ENCODE assay signal across 8 mouse cellular contexts in the genomic region with DNA sequence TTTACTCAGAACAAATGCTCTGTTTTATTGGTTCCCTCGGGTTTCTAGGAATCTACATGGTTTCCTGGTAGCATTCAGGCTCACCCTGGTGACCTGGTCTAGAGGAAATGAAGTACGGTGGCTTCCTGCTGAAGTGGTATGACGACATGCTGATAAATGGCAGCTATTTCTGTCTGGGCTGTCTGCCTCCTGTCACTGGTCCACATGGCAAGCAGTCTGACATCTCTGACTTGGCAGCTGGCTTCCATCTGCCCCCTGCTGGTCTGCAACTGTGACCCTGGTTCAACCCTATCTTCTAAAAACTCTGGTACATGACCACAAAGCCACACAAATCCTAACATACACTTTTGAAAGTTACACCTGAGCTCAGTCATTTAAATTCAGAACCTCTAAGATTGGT.
A peak's percentile ranks its signal among the peaks of the same experiment; 100 is the strongest.
DNase-seq lines count a peak whose midpoint lies in the region; ATAC-seq and TF ChIP-seq lines count a peak whose summit lies in the region.

No protein-coding gene starts in this region.

- H3K4me3 ChIP-seq in midbrain, embryonic 11.5 days (ENCODE audit: low read depth, low read length) = no peak overlapping the region
- no peak overlapping the region for H3K4me3 ChIP-seq in midbrain, embryonic 16.5 days (ENCODE audit: low read depth, low read length)
- no peak overlapping the region for H3K4me3 ChIP-seq in myocyte

- no peaks in the 10 kb centered on the region for H3K27me3 ChIP-seq in midbrain, embryonic 11.5 days (ENCODE audit: control insufficient read depth, insufficient read depth, low read length)
- no peaks in the 10 kb centered on the region for H3K27me3 ChIP-seq in midbrain, embryonic 16.5 days (ENCODE audit: control insufficient read depth, insufficient read depth, low read depth, low read length)
- H3K27me3 ChIP-seq in myocyte (ENCODE audit: control insufficient read depth, insufficient read depth, insufficient read length) = no peaks in the 10 kb centered on the region

- no peaks in the 10 kb centered on the region for H3K4me1 ChIP-seq in midbrain, embryonic 11.5 days (ENCODE audit: control insufficient read depth, insufficient read depth, low read length)
- no peaks in the 10 kb centered on the region for H3K4me1 ChIP-seq in midbrain, embryonic 16.5 days (ENCODE audit: control insufficient read depth, insufficient read depth, low read length)

- H3K36me3 ChIP-seq in midbrain, embryonic 11.5 days (ENCODE audit: control insufficient read depth, insufficient read depth, low read length) = no peaks in the 10 kb centered on the region
- no peaks in the 10 kb centered on the region for H3K36me3 ChIP-seq in midbrain, embryonic 16.5 days (ENCODE audit: control insufficient read depth, insufficient read depth, low read length)
- no peaks in the 10 kb centered on the region for H3K36me3 ChIP-seq in myocyte (ENCODE audit: control insufficient read depth, insufficient read depth)

- intact Hi-C loops in gastrocnemius, postnatal 36 days (cut with DNase I) = no loop called here

- H3K9me3 ChIP-seq in midbrain, embryonic 11.5 days (ENCODE audit: control insufficient read depth, low read length) = no peaks in the 10 kb centered on the region
- H3K9me3 ChIP-seq in midbrain, embryonic 16.5 days (replicated peaks; ENCODE audit: control insufficient read depth, low read length, poor library complexity, severe bottlenecking) = no peaks in the 10 kb centered on the region

- H3K4me2 ChIP-seq in midbrain, embryonic 11.5 days = no peak overlapping the region
- no peak overlapping the region for H3K4me2 ChIP-seq in midbrain, embryonic 16.5 days (ENCODE audit: low read length)
- H3K4me2 ChIP-seq in myocyte (ENCODE audit: low read depth) = peak overlapping the region; percentile 36

- H3ac ChIP-seq in myocyte (ENCODE audit: control insufficient read depth, insufficient read length) = no peak overlapping the region

- no peaks in the 10 kb centered on the region for H3K79me2 ChIP-seq in myocyte (ENCODE audit: control insufficient read depth, insufficient read depth)

- TF ChIP-seq POLR2A in myocyte (IDR thresholded peaks at IDR 0.05; ENCODE audit: insufficient read length, low read depth) = no peak

- WGBS in midbrain, embryonic 11.5 days = 62% methylated on average over 3 of the region's 3 CpGs
- WGBS in midbrain, embryonic 16.5 days = 52% methylated on average over 3 of the region's 3 CpGs

- H3K9ac ChIP-seq in midbrain, embryonic 11.5 days (ENCODE audit: low read length) = no peak overlapping the region
- H3K9ac ChIP-seq in midbrain, embryonic 16.5 days (ENCODE audit: low read depth, low read length) = no peak overlapping the region

- no peak overlapping the region for H3K27ac ChIP-seq in midbrain, embryonic 11.5 days (ENCODE audit: low read depth, low read length)
- no peak overlapping the region for H3K27ac ChIP-seq in midbrain, embryonic 16.5 days (ENCODE audit: low read length)

- peak; percentile 75; the same call in 1 of the 2 replicates for ATAC-seq in midbrain, embryonic 11.5 days (ENCODE audit: low FRiP score)
- ATAC-seq in midbrain, embryonic 16.5 days = no peak
- ATAC-seq in inflammation-experienced regulatory T-cells, adult 6 months = no peak

- DNase-seq in midbrain, embryonic 11.5 days (ENCODE audit: low spot score, missing footprints) = no peak
- DNase-seq in cerebellum, adult 8-10 months = peak; percentile 61
- DNase-seq in gastrocnemius, postnatal 36 days = peak; percentile 45 to 51
- peak; percentile 9 to 14 for DNase-seq in kidney, adult 8-10 months
- no peak for DNase-seq in thymus, postnatal 0 days (ENCODE audit: low spot score)

TF ChIP-seq in myocyte, 11 proteins besides CTCF, POLR2A, EP300 and RAD21:
- TF ChIP-seq REST (IDR thresholded peaks at IDR 0.05; ENCODE audit: insufficient read depth, insufficient read length) (no peak), SRF (IDR thresholded peaks at IDR 0.05; ENCODE audit: control insufficient read depth, insufficient read length, low read depth) (no peak), POLR2AphosphoS2 (IDR thresholded peaks at IDR 0.05; ENCODE audit: insufficient read length, low read depth) (no peak)
TF ChIP-seq in myocyte: peak in this region for 0.

Comparison
In these comparisons a context has a peak if more than half of its experiments do, and no peak if none do; other contexts are left out.
1. DNase-seq: peak in cerebellum, adult 8-10 months (single experiment), gastrocnemius, postnatal 36 days (2 of 2) and kidney, adult 8-10 months (2 of 2); none in midbrain, embryonic 11.5 days (single experiment) and thymus, postnatal 0 days (single experiment).